Mouse (Mus musculus): ENCODE data around the gene Prrt2.

GRCm38 (mm10) chr7:127022528-127023271 is 1.7 kb upstream of the Prrt2 start:
- TF ChIP-seq USF1 (IDR thresholded peaks at IDR 0.05; ENCODE audit: low read depth) (no peak), CTCF (IDR thresholded peaks at IDR 0.05; ENCODE audit: control insufficient read depth, insufficient read depth, insufficient read length) (no peak), MYOG (IDR thresholded peaks at IDR 0.05; ENCODE audit: control insufficient read depth, extremely low read depth, insufficient read length) (no peak), FOSL1 (IDR thresholded peaks at IDR 0.05; ENCODE audit: insufficient read depth, low read length, poor library complexity, severe bottlenecking) (no peak), MAX (IDR thresholded peaks at IDR 0.05) (no peak), MYOD1 (IDR thresholded peaks at IDR 0.05; ENCODE audit: control insufficient read depth, insufficient read length, low read depth) (no peak), CEBPB (IDR thresholded peaks at IDR 0.05; ENCODE audit: low read depth) (no peak)
